Comparison of ENCODE assay signal across 9 mouse cellular contexts in genomic region chr9:14697903-14698302, GRCm38 (mm10). TPM values are rescaled to one million over a fixed set of nuclear protein-coding genes. Genes with fewer than 3 reads are reported as not detected.
DNase-seq lines count a peak whose midpoint lies in the region; ATAC-seq and TF ChIP-seq lines count a peak whose summit lies in the region.
"Had no signal": no experiment of that assay in that cellular context is flagged by ENCODE, and none has a peak within 500 bp of the region (broad histone marks: within the 10 kb centered on the region; RNA-seq: fewer than 3 reads in every experiment).

No protein-coding gene starts in this region.

- peak; percentile 44; the same call in 1 of the 2 replicates for TF ChIP-seq CTCF in kidney, adult 2 months (conservative IDR thresholded peaks at IDR 0.05; ENCODE audit: insufficient read depth, insufficient read length, low read depth, low read length)
- TF ChIP-seq CTCF in MEL (IDR thresholded peaks at IDR 0.05 in 2 of 3, conservative IDR thresholded peaks at IDR 0.05 in 1 of 3; ENCODE audit: control insufficient read depth in 1 of 3, insufficient read depth in 1 of 3, low read depth in 2 of 3, low read length in 3 of 3, poor library complexity in 1 of 3, severe bottlenecking in 1 of 3), result peak; percentile 83 to 97 (median 95)

- no peak overlapping the region for H3K4me2 ChIP-seq in kidney, embryonic 16.5 days (replicated peaks; ENCODE audit: low read depth, low read length)
- H3K4me2 ChIP-seq: limb, embryonic 15.5 days had no signal

- no peaks in the 10 kb centered on the region for H3K4me1 ChIP-seq in kidney, adult 2 months (ENCODE audit: control insufficient read depth, insufficient read depth, low read length)
- H3K4me1 ChIP-seq in kidney, embryonic 16.5 days (ENCODE audit: insufficient read depth, low read length), result no peaks in the 10 kb centered on the region
- H3K4me1 ChIP-seq in MEL (ENCODE audit: control insufficient read depth in 1 of 2, insufficient read depth in 2 of 2, low read length in 2 of 2), result 0 out of 4 replicates have a peak, but pooled peaks cover 0 to 3% of the 10 kb centered on the region in 2 experiments
- H3K4me1 ChIP-seq: limb, embryonic 15.5 days had no signal

- no peak for TF ChIP-seq POLR2A in kidney, adult 2 months (IDR thresholded peaks at IDR 0.05; ENCODE audit: low read depth, low read length)
- peak in 1 of 2 experiments; percentile 59; a peak in 1 of 4 replicates for TF ChIP-seq POLR2A in MEL (IDR thresholded peaks at IDR 0.05; ENCODE audit: control insufficient read depth in 1 of 2, insufficient read depth in 1 of 2, low read depth in 1 of 2, low read length in 2 of 2, poor library complexity in 1 of 2)

- no peak for TF ChIP-seq EP300 in MEL (IDR thresholded peaks at IDR 0.05; ENCODE audit: low read depth in 1 of 2, low read length in 2 of 2)

- no peaks in the 10 kb centered on the region for H3K36me3 ChIP-seq in kidney, adult 2 months (ENCODE audit: control insufficient read depth, insufficient read depth, low read length)
- no peaks in the 10 kb centered on the region for H3K36me3 ChIP-seq in kidney, embryonic 16.5 days (ENCODE audit: insufficient read depth, low read length)
- H3K36me3 ChIP-seq in MEL (ENCODE audit: control insufficient read depth in 1 of 2, insufficient read depth in 2 of 2, low read length in 2 of 2), result no peaks in the 10 kb centered on the region; a peak in 1 of 4 replicates
- no peaks in the 10 kb centered on the region for H3K36me3 ChIP-seq in splenic B cell, adult 2 months (ENCODE audit: control insufficient read depth, insufficient read depth, low read length, poor library complexity, severe bottlenecking)
- H3K36me3 ChIP-seq: limb, embryonic 15.5 days had no signal

- TF ChIP-seq RAD21 in MEL (IDR thresholded peaks at IDR 0.05; ENCODE audit: low read depth, low read length), result peak; percentile 81

- no peak overlapping the region for H3K27ac ChIP-seq in kidney, adult 2 months (ENCODE audit: insufficient read depth, low read depth, low read length)
- no peak overlapping the region for H3K27ac ChIP-seq in kidney, embryonic 16.5 days (ENCODE audit: low read length)
- H3K27ac ChIP-seq in MEL (ENCODE audit: control insufficient read depth, low read depth, low read length), result no peak overlapping the region
- H3K27ac ChIP-seq: limb, embryonic 15.5 days had no signal

- H3K9ac ChIP-seq in kidney, embryonic 16.5 days (replicated peaks; ENCODE audit: low read length), result no peak overlapping the region
- no peak overlapping the region for H3K9ac ChIP-seq in MEL (ENCODE audit: control insufficient read depth, low read depth, low read length, poor library complexity, severe bottlenecking)
- H3K9ac ChIP-seq: limb, embryonic 15.5 days had no signal

- no peak for ATAC-seq in kidney, embryonic 16.5 days (ENCODE audit: low FRiP score, low TSS enrichment)

- 63% methylated on average over 4 of the region's 4 CpGs for WGBS in kidney, adult 2 months
- 71% methylated on average over 4 of the region's 4 CpGs for WGBS in kidney, embryonic 16.5 days

- no peaks in the 10 kb centered on the region for H3K27me3 ChIP-seq in kidney, adult 2 months (replicated peaks; ENCODE audit: control insufficient read depth, insufficient read depth, low read length)
- no peaks in the 10 kb centered on the region for H3K27me3 ChIP-seq in kidney, embryonic 16.5 days (ENCODE audit: insufficient read depth, low read length)
- peaks cover 2 to 7% of the 10 kb centered on the region in 2 experiments for H3K27me3 ChIP-seq in MEL (ENCODE audit: control insufficient read depth in 1 of 2, insufficient read depth in 2 of 2, low read length in 2 of 2)
- no peaks in the 10 kb centered on the region for H3K27me3 ChIP-seq in splenic B cell, adult 2 months (ENCODE audit: control insufficient read depth, insufficient read depth, low read length, poor library complexity, severe bottlenecking)
- H3K27me3 ChIP-seq: limb, embryonic 15.5 days had no signal

- DNase-seq in kidney, adult 2 months, result peak; percentile 32
- DNase-seq in MEL (ENCODE audit: low read depth, low spot score), result peak; percentile 89
- peak; percentile 44 for DNase-seq in kidney, postnatal 10 days
- DNase-seq in splenic B cell, adult 2 months (ENCODE audit: low read depth, low spot score), result peak; percentile 29
- DNase-seq in urinary bladder, postnatal 14 days (ENCODE audit: low spot score), result no peak
- no peak for DNase-seq in embryo, embryonic 10.5 days (ENCODE audit: low spot score)
- DNase-seq in layer of hippocampus, adult 9-10 months (ENCODE audit: low spot score), result no peak

- no peaks in the 10 kb centered on the region for H3K9me3 ChIP-seq in kidney, embryonic 16.5 days (ENCODE audit: low read length)
- H3K9me3 ChIP-seq in MEL (replicated peaks; ENCODE audit: insufficient read depth, low read length), result no peaks in the 10 kb centered on the region
- H3K9me3 ChIP-seq: limb, embryonic 15.5 days had no signal

- H3K79me2 ChIP-seq in MEL (ENCODE audit: control insufficient read depth, insufficient read depth, low read length, poor library complexity), result no peaks in the 10 kb centered on the region

- no peak overlapping the region for H3K4me3 ChIP-seq in kidney, adult 2 months (ENCODE audit: insufficient read depth, low read depth, low read length)
- no peak overlapping the region for H3K4me3 ChIP-seq in kidney, embryonic 16.5 days (ENCODE audit: low read length)
- H3K4me3 ChIP-seq in MEL (ENCODE audit: control insufficient read depth in 1 of 2, insufficient read depth in 1 of 2, low read depth in 2 of 2, low read length in 2 of 2), result no peak overlapping the region
- H3K4me3 ChIP-seq: limb, embryonic 15.5 days had no signal

TF ChIP-seq in MEL, 35 proteins besides CTCF, POLR2A, EP300 and RAD21:
- TF ChIP-seq USF2 (IDR thresholded peaks at IDR 0.05; ENCODE audit: borderline replicate concordance in 1 of 2, insufficient read depth in 1 of 2, low read depth in 1 of 2, low read length in 2 of 2), result no peak
- TF ChIP-seq GATA1 (IDR thresholded peaks at IDR 0.05; ENCODE audit: low read depth, low read length), result 0 out of 2 replicates have a peak, but pooled peaks have one; percentile 33
- TF ChIP-seq SMC3 (IDR thresholded peaks at IDR 0.05; ENCODE audit: low read depth, low read length), result peak; percentile 67
- TF ChIP-seq POLR2AphosphoS2 (IDR thresholded peaks at IDR 0.05; ENCODE audit: low read length), result peak; percentile 53; the same call in 1 of the 2 replicates
- TF ChIP-seq MAZ (IDR thresholded peaks at IDR 0.05; ENCODE audit: low read depth, low read length), result no peak
TF ChIP-seq in MEL: peak in this region for 3.

RNA-seq across cellular contexts. Expression of gene Piwil4, which starts 42.6 kb away (rescaled TPM):
- 0.38 and 0.48 TPM in 2 replicates for polyA plus RNA-seq in kidney, adult 2 months (2012; rRNA removed)
- 0.30 TPM in 1 of 2 replicates, not detected in the other for polyA plus RNA-seq in kidney, embryonic 16.5 days (2015; fragmentation: Nextera tagmentation; extraction: Ambion mirVana)
- 30.8 and 31.7 TPM in 2 replicates for total RNA-seq in MEL (2012; rRNA removed)
- polyA plus RNA-seq in MEL (2012; ENCODE audit: insufficient read depth in 1 of 2, insufficient read length in 2 of 2, low read depth in 1 of 2, low replicate concordance in 2 of 2, missing spikeins in 1 of 2), result 10 to 100 TPM in 1 of 2 experiments, not detected in 1; 24.8 TPM

RNA-seq across cellular contexts. Expression of gene Amotl1, which starts 53.0 kb away (rescaled TPM):
- 15.5 and 19.4 TPM in 2 replicates for polyA plus RNA-seq in kidney, adult 2 months (2012; rRNA removed)
- polyA plus RNA-seq in kidney, embryonic 16.5 days (2015; fragmentation: Nextera tagmentation; extraction: Ambion mirVana), result 21.3 and 21.9 TPM in 2 replicates
- total RNA-seq in MEL (2012; rRNA removed), result 9.1 and 9.3 TPM in 2 replicates
- 1 to 10 TPM in 1 of 2 experiments, not detected in 1; 7.4 TPM for polyA plus RNA-seq in MEL (2012; ENCODE audit: insufficient read depth in 1 of 2, insufficient read length in 2 of 2, low read depth in 1 of 2, low replicate concordance in 2 of 2, missing spikeins in 1 of 2)

RNA-seq across cellular contexts. Expression of gene Fut4, which starts 54.3 kb away (rescaled TPM):
- polyA plus RNA-seq in kidney, adult 2 months (2012; rRNA removed), result 0.97 and 1.3 TPM in 2 replicates
- polyA plus RNA-seq in kidney, embryonic 16.5 days (2015; fragmentation: Nextera tagmentation; extraction: Ambion mirVana), result 3.0 and 3.2 TPM in 2 replicates
- total RNA-seq in MEL (2012; rRNA removed), result 7.2 and 8.7 TPM in 2 replicates
- polyA plus RNA-seq in MEL (2012; ENCODE audit: insufficient read depth in 1 of 2, insufficient read length in 2 of 2, low read depth in 1 of 2, low replicate concordance in 2 of 2, missing spikeins in 1 of 2), result 10 to 100 TPM in 1 of 2 experiments, not detected in 1; 11.2 TPM

Comparison
In these comparisons a context has a peak if more than half of its experiments do, and no peak if none do; other contexts are left out.
1. DNase-seq: peak in kidney, adult 2 months (single experiment), MEL (single experiment), kidney, postnatal 10 days (single experiment) and splenic B cell, adult 2 months (single experiment); none in urinary bladder, postnatal 14 days (single experiment), embryo, embryonic 10.5 days (single experiment) and layer of hippocampus, adult 9-10 months (single experiment).
2. RNA of gene Piwil4, which starts 42.6 kb away (polyA plus RNA-seq): 24.8 TPM in MEL; 0.38 to 0.48 TPM in kidney, adult 2 months and 0.30 TPM in kidney, embryonic 16.5 days; every median in the first group is over 10 times any median in the second.